In the genomic region with DNA sequence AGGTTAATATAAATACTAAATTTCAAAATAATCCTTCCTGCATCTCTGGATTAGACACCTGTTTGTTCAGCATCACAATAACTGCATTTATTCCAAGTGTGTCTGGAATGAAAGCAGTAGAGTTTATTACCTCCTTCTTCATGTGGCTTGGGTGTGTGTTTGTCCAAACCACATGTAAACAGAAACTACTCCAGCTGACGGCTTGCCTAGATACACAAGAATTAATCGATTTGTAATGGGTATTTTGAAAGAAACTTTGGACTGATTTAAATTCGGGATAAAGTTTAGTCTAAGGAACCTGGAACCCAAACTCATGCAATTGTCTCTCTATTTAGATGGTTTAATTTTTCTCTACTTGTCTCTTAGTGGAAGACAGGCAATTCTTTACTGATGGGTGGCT, we compare ENCODE assay signal across 50 mouse cellular contexts. TPM values are rescaled to one million over a fixed set of nuclear protein-coding genes. Genes with fewer than 3 reads are reported as not detected.
"Had no signal": no experiment of that assay in that cellular context is flagged by ENCODE, and none has a peak within 500 bp of the region (broad histone marks: within the 10 kb centered on the region; RNA-seq: fewer than 3 reads in every experiment).

No protein-coding gene starts in this region.

- H3K36me3 ChIP-seq: heart, embryonic 10.5 days; heart, embryonic 12.5 days; heart, embryonic 13.5 days; heart, embryonic 15.5 days; hindbrain, embryonic 10.5 days; hindbrain, embryonic 12.5 days; hindbrain, embryonic 13.5 days; hindbrain, embryonic 15.5 days; intestine, embryonic 15.5 days; kidney, embryonic 15.5 days had no signal

- H3K4me2 ChIP-seq: heart, embryonic 11.5 days; heart, embryonic 12.5 days; heart, embryonic 13.5 days; heart, embryonic 15.5 days; hindbrain, embryonic 12.5 days; hindbrain, embryonic 13.5 days; hindbrain, embryonic 14.5 days; hindbrain, embryonic 15.5 days; intestine, embryonic 15.5 days; kidney, embryonic 15.5 days had no signal

- H3K4me3 ChIP-seq: heart, adult 2 months; heart, embryonic 10.5 days; heart, embryonic 12.5 days; heart, embryonic 13.5 days; heart, embryonic 15.5 days; hindbrain, embryonic 10.5 days; hindbrain, embryonic 12.5 days; hindbrain, embryonic 13.5 days; hindbrain, embryonic 15.5 days; intestine, embryonic 15.5 days; kidney, embryonic 15.5 days; layer of hippocampus, adult 2 months had no signal

- ATAC-seq: hindbrain, embryonic 16.5 days; hindbrain, postnatal 0 days; inflammation-experienced regulatory T-cells, adult 6 months; intestine, embryonic 15.5 days; intestine, embryonic 16.5 days; intestine, postnatal 0 days had no signal

- H3K27ac ChIP-seq: heart, adult 2 months; heart, embryonic 10.5 days; heart, embryonic 13.5 days; heart, embryonic 15.5 days; hindbrain, embryonic 10.5 days; hindbrain, embryonic 12.5 days; hindbrain, embryonic 13.5 days; hindbrain, embryonic 14.5 days; hindbrain, embryonic 15.5 days; hindbrain, postnatal 0 days; intestine, embryonic 15.5 days; kidney, embryonic 15.5 days; kidney, postnatal 0 days; layer of hippocampus, adult 2 months had no signal

- H3K4me1 ChIP-seq: heart, embryonic 10.5 days; heart, embryonic 12.5 days; heart, embryonic 13.5 days; heart, embryonic 15.5 days; hindbrain, embryonic 10.5 days; hindbrain, embryonic 12.5 days; hindbrain, embryonic 13.5 days; hindbrain, embryonic 15.5 days; intestine, embryonic 15.5 days; kidney, embryonic 15.5 days had no signal

- H3K27me3 ChIP-seq: heart, embryonic 12.5 days; heart, embryonic 13.5 days; heart, embryonic 15.5 days; hindbrain, embryonic 12.5 days; hindbrain, embryonic 13.5 days; hindbrain, embryonic 15.5 days; intestine, embryonic 15.5 days; kidney, embryonic 15.5 days had no signal

- H3K9ac ChIP-seq: heart, embryonic 12.5 days; heart, embryonic 13.5 days; heart, embryonic 15.5 days; hindbrain, embryonic 12.5 days; hindbrain, embryonic 13.5 days; hindbrain, embryonic 14.5 days; hindbrain, embryonic 15.5 days; intestine, embryonic 15.5 days; kidney, embryonic 15.5 days had no signal

- DNase-seq: heart, adult 2 months; heart, postnatal 10 days; heart, postnatal 14 days; heart, postnatal 36 days; heart, postnatal 4 days; kidney, adult 11 months; kidney, adult 18-20 months; kidney, adult 2 months; kidney, adult 8-10 months; kidney, adult 9 months; kidney, postnatal 10 days; kidney, postnatal 14 days; kidney, postnatal 25 days; kidney, postnatal 36 days; kidney, postnatal 4 days; layer of hippocampus, adult 9-11 months had no signal

- H3K9me3 ChIP-seq: heart, embryonic 10.5 days; heart, embryonic 12.5 days; heart, embryonic 13.5 days; heart, embryonic 15.5 days; hindbrain, embryonic 10.5 days; hindbrain, embryonic 12.5 days; hindbrain, embryonic 13.5 days; hindbrain, embryonic 15.5 days; intestine, embryonic 15.5 days; kidney, embryonic 15.5 days had no signal

RNA-seq across cellular contexts. Expression of a gene that starts 18.0 kb away (rescaled TPM):
- total RNA-seq: heart, adult 2 months; heart, adult 8-10 months; heart, postnatal 14 days; heart, postnatal 25 days; heart, postnatal 36 days; heart, postnatal 4 days; hematopoietic stem cell, adult 5-6 weeks; hindbrain, postnatal 0 days; layer of hippocampus, adult 18-20 months; layer of hippocampus, adult 2 months; layer of hippocampus, adult 8-10 months; layer of hippocampus, postnatal 10 days; layer of hippocampus, postnatal 14 days; layer of hippocampus, postnatal 25 days had no signal
- polyA plus RNA-seq: heart, embryonic 14.5 days; hindbrain, embryonic 10.5 days; hindbrain, embryonic 11.5 days; inflammation-experienced regulatory T-cells, adult 6 months had no signal

RNA-seq across cellular contexts. Expression of a gene that starts 37.0 kb away (rescaled TPM):
- total RNA-seq: heart, adult 2 months; heart, adult 8-10 months; heart, postnatal 25 days; heart, postnatal 36 days; hematopoietic stem cell, adult 5-6 weeks; hindbrain, postnatal 0 days; layer of hippocampus, adult 18-20 months; layer of hippocampus, adult 2 months; layer of hippocampus, adult 8-10 months; layer of hippocampus, postnatal 10 days; layer of hippocampus, postnatal 14 days; layer of hippocampus, postnatal 25 days had no signal
- polyA plus RNA-seq: hindbrain, embryonic 14.5 days; inflammation-experienced regulatory T-cells, adult 6 months had no signal

RNA-seq across cellular contexts. Expression of a gene that starts 46.2 kb away (rescaled TPM):
- total RNA-seq: heart, adult 2 months; heart, adult 8-10 months; heart, postnatal 10 days; heart, postnatal 14 days; heart, postnatal 25 days; heart, postnatal 36 days; heart, postnatal 4 days; hematopoietic stem cell, adult 5-6 weeks; hindbrain, postnatal 0 days; layer of hippocampus, adult 18-20 months; layer of hippocampus, adult 2 months; layer of hippocampus, adult 8-10 months; layer of hippocampus, postnatal 10 days; layer of hippocampus, postnatal 14 days; layer of hippocampus, postnatal 25 days had no signal
- polyA plus RNA-seq: heart, adult 2 months; heart, embryonic 10.5 days; heart, embryonic 11.5 days; heart, embryonic 12.5 days; heart, embryonic 13.5 days; heart, embryonic 14.5 days; heart, embryonic 15.5 days; heart, embryonic 16.5 days; heart, postnatal 0 days; hindbrain, embryonic 10.5 days; hindbrain, embryonic 11.5 days; hindbrain, embryonic 12.5 days; hindbrain, embryonic 13.5 days; hindbrain, embryonic 14.5 days; hindbrain, embryonic 15.5 days; hindbrain, embryonic 16.5 days; hindbrain, postnatal 0 days; inflammation-experienced regulatory T-cells, adult 6 months; intestine, embryonic 14.5 days; intestine, embryonic 15.5 days; intestine, embryonic 16.5 days; intestine, postnatal 0 days; kidney, adult 2 months; large intestine, adult 2 months had no signal

RNA-seq across cellular contexts. Expression of a gene that starts 52.9 kb away (rescaled TPM):
- total RNA-seq: heart, adult 2 months; heart, adult 8-10 months; heart, postnatal 10 days; heart, postnatal 14 days; heart, postnatal 25 days; heart, postnatal 36 days; heart, postnatal 4 days; hematopoietic stem cell, adult 5-6 weeks had no signal
- polyA plus RNA-seq: heart, adult 2 months; heart, embryonic 10.5 days; heart, embryonic 11.5 days; heart, embryonic 12.5 days; heart, embryonic 13.5 days; heart, embryonic 14.5 days; heart, embryonic 15.5 days; heart, embryonic 16.5 days; heart, postnatal 0 days; hindbrain, embryonic 11.5 days; hindbrain, embryonic 13.5 days; hindbrain, embryonic 14.5 days; hindbrain, embryonic 15.5 days; inflammation-experienced regulatory T-cells, adult 6 months; intestine, embryonic 14.5 days; intestine, embryonic 15.5 days; intestine, embryonic 16.5 days; kidney, adult 2 months; kidney, embryonic 14.5 days; kidney, embryonic 15.5 days; kidney, postnatal 0 days had no signal
